Mouse (Mus musculus) embryonic stem cell, embryonic (primary cell): ENCODE measurements at regions not wholly inside any gene's neighbourhood (a gene's known extent, or its start where the extent isn't known, plus 50 kb on each side); places are given as distances from the start of the nearest gene placed in this dataset.

ENCODE experiments used
- CTCF ChIA-PET, 4 experiments: fragments of 300-600 bp in 2 of 4; fragments of 350-600 bp in 2 of 4; sonication (Branson Sonifier 250); formaldehyde crosslinking; loops; one replicate each; lab custom pipeline; 2022; ENCODE audit warnings: inconsistent platforms in 2 of 4; lab: Charles Lee
- POLR2A ChIA-PET, 4 experiments: fragments of 300-600 bp in 2 of 4; fragments of 350-600 bp in 2 of 4; sonication (Branson Sonifier 250); formaldehyde crosslinking; loops; one replicate each; lab custom pipeline; 2022; ENCODE audit warnings: antibody characterized with exemption in 4 of 4, inconsistent platforms in 1 of 4; lab: Charles Lee

- ChIA-PET POLR2A (no interaction called here), CTCF (interaction anchor here in 1 of 4 experiments (0.7 kb wide), 1 partner anchor 28 kb away, joined by 4 read pairs; no protein-coding TSS in a partner anchor)
Observed at GRCm38 (mm10) chrX:86374239-86374638, 69.3 kb upstream of the Mageb4 start.
